Mouse (Mus musculus) layer of hippocampus, adult 9-10 months (tissue): ENCODE results near the gene Mfsd12.

Experiments used
- DNase-seq: peaks from one replicate; pipeline ENCODE4 v3.0.0; 2022; ENCODE audit warnings: low spot score

The Mfsd12 gene

GRCm38 (mm10) chr10:81403511-81403910 lies 46.2 kb downstream of the Mfsd12 start:
- DNase-seq, result no peak

DNA sequence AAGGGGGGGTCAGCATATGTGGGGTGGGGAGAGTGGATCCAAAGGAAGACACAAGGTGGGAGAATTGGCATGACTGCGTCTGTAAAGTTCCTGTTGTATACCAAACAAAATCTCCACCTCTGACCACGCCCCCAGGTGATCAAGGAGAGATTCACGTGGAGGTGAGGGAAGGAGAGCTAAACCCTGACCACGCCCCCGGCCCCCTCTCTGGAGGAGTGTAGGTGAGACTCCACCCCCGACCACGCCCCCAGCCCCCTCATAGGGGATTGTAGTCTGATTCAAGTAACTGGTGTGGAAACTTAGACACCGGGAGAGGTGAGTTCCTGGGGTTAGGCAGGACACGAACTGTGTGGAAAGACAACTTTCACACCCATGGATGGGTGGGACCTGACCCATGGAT lies 46.8 kb downstream of the Mfsd12 start:
- DNase-seq, result no peak

DNA sequence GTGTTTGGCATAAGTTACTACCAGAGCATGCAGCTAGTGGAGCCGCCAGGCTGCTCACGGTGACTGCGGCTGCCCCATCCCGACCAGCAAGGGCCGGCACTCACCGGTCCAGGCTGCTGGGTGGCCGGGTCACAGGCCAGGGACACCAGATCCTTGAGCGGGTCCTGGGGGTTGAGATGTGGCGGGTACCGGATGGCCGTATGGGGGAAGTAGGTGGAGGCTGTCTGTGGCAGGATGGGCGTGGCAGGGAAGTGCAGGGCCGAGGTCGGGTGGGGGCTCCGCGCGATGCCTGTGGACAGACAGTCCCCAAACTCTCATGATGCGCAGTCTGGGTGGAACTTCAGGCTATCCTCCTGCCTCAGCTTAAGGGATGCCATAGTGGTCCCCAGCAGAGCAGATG lies 47.4 kb downstream of the Mfsd12 start:
- no peak for DNase-seq

GRCm38 (mm10) chr10:81405588-81406201 lies 48.4 kb downstream of the Mfsd12 start:
- no peak for DNase-seq

- DNase-seq, result no peak
Observed at GRCm38 (mm10) chr10:81406504-81407440, 49.5 kb downstream of the Mfsd12 start.

- DNase-seq, result no peak
Observed at GRCm38 (mm10) chr10:81407539-81408423, 50.5 kb downstream of the Mfsd12 start.

DNA sequence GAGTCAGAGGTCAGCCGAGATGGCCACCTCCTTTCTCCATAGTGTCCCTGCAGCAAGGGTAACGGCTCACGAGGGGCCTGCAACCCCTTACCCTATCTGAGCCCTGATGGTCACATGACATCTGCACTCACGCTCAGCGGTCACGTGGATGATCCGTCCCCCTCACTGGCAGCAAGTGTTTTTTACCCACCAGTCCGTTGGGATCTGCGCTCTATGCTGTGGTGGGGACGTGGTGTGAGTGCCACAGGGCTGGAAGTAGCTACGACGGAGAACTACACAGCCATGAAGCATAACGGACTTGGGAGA lies 51.1 kb downstream of the Mfsd12 start:
- DNase-seq, result no peak

GRCm38 (mm10) chr10:81408871-81409291 lies 51.6 kb downstream of the Mfsd12 start:
- DNase-seq, result no peak

DNA sequence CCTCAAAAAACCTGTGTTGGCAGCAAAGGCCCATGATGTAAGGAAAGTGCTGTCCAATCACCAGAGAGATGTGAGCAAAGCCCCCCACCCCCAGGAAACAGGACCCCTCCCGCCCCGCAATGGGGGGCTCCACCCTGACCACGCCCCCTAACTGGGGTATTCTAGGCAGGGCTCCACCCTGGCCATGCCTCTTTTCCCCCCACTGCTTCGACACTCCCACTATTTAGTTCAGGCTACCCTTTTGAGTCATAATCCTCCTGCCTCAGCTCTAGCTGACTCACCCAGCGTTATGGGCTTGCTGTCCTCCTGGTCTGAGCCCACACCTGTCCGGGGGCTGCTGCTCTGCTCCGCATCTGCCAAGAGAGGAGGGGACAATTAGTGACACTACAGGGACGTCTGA lies 52.0 kb downstream of the Mfsd12 start:
- DNase-seq, result no peak

- no peak for DNase-seq
Observed at GRCm38 (mm10) chr10:81410350-81410749, 53.1 kb downstream of the Mfsd12 start.

- DNase-seq, result no peak
Observed at GRCm38 (mm10) chr10:81410981-81411380, 53.7 kb downstream of the Mfsd12 start.

GRCm38 (mm10) chr10:81411471-81412400 lies 54.4 kb downstream of the Mfsd12 start:
- DNase-seq, result no peak

GRCm38 (mm10) chr10:81412586-81413309 lies 55.5 kb downstream of the Mfsd12 start:
- no peak for DNase-seq

DNA sequence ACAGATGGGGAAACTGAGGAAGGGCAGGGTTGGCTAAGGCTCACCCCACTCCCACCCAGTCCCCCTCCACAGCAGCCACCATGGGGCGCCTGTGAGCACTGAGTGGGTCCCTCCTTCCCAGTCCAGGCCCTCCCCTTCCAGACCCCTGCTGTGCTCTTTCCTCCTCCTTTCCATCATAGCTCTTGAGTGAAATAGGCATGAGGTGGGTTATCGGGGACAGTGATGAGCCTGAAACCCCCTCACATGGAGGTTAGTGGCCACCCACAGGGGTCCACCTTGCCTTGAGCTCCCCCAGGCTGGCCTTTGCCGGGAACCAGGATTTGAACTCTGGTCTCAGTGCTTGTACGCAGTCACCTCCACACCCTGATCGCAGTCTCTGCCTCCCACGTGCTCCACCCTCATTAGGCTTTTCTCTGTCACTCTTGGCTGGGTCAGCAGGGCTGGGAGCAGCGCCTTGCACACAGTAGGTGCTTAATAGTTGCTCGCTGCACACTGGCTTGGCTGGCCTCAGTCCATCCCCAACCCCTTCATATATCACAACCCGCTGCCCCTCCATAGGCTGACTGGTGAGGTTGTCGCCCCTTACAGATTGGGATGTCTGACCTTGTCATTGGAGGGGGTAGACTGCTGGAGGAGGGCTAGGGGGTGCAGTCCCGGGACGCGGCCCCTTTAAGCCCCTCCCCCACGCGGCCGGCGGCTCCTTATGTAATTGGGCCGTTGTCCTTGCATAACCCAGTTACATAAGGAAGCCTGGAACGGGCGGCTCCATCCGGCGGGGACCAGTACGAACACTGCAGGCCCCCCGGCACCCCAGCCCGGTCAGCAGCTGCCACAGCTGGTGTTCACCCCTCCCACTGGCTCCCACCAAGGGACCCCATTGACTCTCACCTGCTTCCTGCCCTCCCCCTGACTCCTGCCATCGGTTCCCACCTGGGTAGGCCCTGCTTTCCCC lies 56.3 kb downstream of the Mfsd12 start:
- DNase-seq, result no peak

- no peak for DNase-seq
Observed at GRCm38 (mm10) chr10:81414682-81415081, 57.4 kb downstream of the Mfsd12 start.

DNA sequence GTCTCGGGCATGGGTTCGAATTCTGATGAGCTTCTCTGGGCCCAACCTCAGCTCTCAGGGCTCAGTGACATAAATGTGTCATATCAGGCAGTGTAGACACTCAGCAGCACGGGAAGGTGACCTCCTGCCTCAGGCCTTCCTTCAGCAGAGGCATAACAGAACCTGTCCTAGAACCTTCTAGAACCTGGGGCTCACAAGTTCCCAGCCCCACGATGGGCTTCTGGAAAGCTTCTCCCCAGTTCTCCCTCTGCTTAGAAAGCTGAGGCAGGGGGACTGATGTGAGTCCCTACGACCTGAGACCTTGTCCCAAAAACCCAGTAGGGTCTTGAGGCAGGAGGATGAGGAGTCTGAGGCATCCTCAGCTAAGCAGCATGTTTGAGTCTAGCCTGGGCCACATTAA lies 57.9 kb downstream of the Mfsd12 start:
- no peak for DNase-seq
